Mouse (Mus musculus) left cerebral cortex, postnatal 4 days (tissue): ENCODE data around the gene Zdhhc22. TPM values are rescaled to one million over a fixed set of nuclear protein-coding genes. Genes with fewer than 3 reads are reported as not detected.

Source experiments
- DNase-seq: peaks from one replicate; pipeline ENCODE4 v3.0.0-alpha.2; 2022
- intact Hi-C: fragments of 180-260 bp; cut with DNase I; formaldehyde crosslinking; loops from one replicate; pipeline ENCODE4 v1.15.1; 2025
- total RNA-seq, 2 experiments: library from RNA; stranded (reverse); gene quantifications; 2 replicates each; pipeline ENCODE4 v1.2.3; 2021

Gene Zdhhc22
- total RNA-seq, 2 experiments from 2014 or later, result 15.8 to 19.0 TPM

DNA sequence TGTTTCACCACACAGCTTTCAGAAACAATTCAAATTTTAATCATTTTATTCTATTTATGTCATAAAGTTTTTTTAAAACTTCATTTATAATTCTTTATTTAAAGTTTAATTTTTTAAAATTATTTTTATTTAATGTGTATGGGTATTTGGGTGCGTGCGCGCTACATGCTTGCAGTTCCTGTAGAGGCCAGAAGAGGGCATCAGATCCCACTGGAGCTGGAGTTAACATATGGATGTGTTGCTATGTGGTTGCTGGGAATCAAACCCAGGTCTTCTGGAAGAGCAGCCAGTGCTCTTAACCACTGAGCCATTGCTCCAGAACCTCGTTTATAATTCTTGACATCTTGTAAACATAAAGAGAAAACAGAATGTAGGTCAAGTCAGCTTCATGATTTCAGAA is 8.5 kb upstream of the Zdhhc22 start:
- intact Hi-C loops, result no loop called here
- DNase-seq, result no peak

DNA sequence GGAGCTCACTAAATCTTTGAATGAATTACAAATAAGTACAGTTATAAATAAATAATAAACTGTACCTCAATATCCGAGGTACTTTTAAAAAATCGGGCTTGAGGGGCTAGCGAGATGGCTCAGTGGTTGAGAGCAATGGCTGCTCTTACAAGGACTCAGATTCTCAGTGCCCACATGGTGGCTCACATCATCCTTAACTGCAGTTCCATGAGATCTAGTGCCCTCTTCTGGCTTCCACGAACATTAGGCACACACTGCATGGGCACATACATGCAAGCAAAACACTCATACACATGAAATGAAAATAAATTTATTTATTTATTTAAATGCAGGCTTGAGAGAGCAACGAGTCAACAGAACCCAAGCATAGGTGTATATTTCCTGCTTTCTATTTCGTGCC is 5.7 kb upstream of the Zdhhc22 start:
- DNase-seq, result no peak
- intact Hi-C loops, result no loop called here

DNA sequence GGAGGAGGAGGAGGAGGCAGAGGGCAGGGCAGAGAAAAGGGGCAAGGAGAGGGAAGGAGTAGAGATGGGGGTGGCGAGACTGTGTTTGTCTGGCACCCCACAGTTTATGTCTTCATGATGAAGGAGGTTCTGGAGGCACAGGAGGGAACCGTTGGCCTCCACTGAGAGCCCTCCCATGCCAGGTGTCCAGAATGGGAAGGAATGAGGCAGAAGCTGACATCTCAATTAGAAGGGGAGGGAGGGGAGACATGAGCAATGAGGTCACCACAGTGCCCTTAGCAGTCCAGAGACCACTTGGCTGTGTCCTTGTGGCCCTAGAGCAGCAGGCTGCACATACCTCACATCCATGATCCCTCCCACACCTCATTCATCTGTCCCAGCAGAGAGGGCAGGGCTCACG is 4.5 kb upstream of the Zdhhc22 start:
- no peak for DNase-seq
- intact Hi-C loops, result no loop called here

DNA sequence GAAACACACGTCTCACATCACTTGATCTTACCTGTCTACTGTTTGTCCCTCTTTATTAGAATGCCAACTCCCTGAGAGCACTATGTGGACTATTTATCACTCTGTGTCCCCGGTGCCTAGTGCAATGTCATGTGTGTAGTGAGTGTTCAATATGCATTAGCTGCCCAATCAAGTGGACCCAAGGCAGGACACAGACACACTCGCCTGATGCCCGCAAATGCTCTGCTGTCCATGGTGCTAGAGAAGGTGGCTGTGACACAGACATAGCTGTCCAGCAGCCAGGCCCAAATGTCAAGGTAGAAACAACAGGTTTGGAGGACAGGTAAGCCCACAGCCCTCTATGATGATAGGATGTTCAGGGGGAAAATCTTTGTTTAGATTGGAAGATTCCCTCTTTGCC is 3.9 kb upstream of the Zdhhc22 start:
- intact Hi-C loops, result no loop called here

DNA sequence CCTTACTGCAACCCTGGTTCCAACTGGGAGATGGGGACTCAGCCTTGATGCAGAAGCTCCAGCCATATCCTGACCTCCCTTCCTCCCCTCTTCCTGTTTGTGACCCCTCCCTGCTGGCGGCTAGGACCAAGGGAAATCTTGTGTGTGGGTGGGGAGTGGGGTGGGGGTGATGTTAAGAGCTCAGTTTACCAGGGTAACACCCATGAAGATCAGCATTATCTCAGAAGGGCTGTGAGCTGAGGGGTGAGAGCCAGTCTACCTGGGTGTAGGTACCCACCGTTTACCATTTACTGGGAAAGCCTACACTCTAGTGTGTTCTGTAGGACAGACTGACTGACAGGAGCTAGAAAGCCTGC is 503 bp upstream of the Zdhhc22 start:
- intact Hi-C loops, result no loop called here
- DNase-seq, result no peak

More for the DNA sequence above, 3.9 kb upstream of the Zdhhc22 start:
- no peak for DNase-seq

DNA sequence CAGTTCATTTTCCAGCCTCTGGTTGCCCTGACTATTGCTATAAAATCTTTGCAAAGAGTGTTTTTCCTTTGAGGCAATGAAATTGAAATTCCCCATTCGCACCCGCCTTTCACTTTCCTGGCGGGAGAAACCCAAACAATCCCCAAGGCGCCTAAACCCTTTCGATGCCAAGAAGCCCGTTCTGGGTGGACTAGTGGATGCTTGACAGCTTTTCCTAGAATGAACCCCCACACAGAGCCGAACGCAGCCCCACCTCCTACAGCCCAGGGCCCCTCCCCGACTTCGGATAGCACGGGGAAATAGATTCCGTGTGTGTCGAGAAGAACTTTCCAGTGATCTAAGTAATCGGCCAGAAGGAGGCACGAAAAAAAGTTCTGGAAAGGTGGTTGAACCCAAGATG is 852 bp downstream of the Zdhhc22 start:
- DNase-seq, result no peak
- intact Hi-C loops, result no loop called here

DNA sequence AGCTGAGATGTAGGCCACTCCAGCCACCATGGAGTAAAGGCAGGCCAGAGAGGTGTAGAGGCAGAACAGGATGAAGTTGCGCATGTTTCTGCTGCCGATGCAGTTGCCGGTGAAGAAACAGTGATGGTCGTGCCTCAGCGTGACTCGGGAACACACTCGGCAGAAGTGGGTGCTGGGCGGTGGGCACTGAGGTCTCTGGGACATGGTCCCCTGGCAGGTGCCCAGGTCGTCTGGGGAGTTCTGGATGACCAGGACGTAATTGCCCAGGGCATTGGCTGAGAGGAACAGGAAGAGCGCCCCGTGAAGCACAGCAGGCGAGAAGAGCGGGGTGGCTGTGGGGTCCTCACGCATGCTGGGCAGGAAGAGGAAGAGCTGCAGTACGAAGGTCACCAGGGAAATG is 2.0 kb downstream of the Zdhhc22 start:
- DNase-seq, result no peak
- intact Hi-C loops, result no loop called here

DNA sequence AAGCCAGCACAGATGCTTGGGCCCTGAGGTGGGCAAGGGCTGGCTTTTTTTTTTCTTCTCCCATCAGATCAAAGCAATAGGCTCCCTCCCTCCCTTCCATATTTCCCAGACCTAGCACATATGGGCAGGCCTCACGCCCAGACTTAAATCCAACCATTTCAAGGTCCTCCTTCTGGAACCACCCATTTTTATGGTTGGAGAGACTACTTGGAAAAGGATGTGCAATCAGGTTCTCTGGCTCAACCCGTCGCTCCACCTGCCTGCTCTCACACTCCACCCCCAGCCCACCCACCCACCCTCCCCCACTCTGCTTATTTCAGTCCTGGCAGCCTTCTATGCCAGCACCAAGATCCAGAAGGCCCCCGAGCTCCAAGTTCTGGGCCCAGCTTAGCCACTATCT is 3.7 kb downstream of the Zdhhc22 start:
- intact Hi-C loops, result no loop called here
- no peak for DNase-seq

DNA sequence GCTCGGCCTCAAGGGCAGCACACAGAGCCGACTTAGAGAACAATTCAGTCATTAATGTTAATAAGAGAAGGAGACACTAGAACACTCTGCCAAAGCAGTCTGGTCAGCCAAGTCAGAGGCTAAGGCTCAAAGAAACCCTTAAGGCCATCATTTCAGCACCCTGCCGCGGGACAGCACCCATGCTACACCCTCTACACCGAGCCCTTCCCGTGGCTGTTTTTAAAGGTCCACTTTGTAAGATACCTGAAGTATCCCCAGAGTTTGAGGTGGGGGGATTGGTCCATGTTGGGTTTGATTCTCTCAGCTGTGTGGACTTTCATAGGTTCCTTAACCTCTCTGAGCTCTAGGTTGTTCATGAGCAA is 6.1 kb downstream of the Zdhhc22 start:
- intact Hi-C loops, result no loop called here
- no peak for DNase-seq

DNA sequence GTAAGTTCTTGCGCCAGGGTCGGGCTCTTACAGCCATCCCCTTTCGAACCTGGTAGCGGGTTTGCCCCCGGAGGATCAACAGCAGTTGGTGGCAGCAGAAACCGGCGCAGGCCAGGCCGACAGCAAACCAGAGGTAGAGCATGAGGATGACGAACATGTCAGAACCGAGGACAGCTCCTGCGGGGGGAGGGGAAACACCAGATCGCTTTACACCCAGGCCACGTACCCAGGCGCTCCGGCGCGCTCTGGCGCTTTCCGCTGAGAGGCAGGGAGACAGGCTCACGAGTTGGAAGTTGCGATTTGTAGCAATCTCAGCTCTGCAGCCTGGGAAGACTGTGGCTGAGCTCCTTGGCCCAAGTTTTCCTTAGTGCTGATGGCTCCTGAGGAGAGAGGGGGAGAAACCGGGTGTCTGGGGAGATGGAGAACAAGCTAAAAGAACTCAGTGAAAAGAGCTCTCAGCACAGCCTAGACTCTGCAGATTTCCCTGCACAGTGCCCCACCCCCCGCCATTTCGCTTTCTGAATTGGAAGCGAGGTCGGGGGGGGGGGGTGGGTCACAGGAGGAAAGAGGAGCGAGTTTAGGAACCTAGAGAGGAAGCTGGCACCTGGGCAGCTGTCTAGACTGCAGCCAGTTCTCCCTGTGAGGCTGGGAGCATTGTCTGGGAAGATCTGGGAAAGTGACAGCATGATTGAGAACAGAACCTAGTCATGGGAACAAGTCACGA is 6.6 kb downstream of the Zdhhc22 start:
- peak; percentile 59 for DNase-seq
- intact Hi-C loops, result no loop called here

DNA sequence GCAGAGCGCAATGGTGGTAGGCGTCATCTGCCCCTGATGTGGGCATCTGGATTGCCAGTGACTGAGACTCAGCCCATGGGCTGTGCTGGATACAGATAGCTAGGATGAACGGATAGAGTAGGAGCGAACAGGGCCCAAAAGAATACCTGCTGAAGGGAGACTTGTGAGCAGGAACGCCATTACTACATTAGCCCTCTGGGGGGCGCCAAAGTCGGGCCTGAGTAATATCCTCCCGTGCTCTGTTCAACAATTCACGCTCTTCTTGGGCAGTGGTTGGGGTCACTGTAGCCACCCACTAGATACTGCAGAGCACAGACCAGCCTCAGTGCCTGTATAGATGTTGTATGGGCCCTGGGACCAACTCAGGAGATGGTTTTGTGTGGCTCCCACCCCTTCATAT is 9.1 kb downstream of the Zdhhc22 start:
- peak; percentile 45 for DNase-seq
- intact Hi-C loops, result no loop called here

DNA sequence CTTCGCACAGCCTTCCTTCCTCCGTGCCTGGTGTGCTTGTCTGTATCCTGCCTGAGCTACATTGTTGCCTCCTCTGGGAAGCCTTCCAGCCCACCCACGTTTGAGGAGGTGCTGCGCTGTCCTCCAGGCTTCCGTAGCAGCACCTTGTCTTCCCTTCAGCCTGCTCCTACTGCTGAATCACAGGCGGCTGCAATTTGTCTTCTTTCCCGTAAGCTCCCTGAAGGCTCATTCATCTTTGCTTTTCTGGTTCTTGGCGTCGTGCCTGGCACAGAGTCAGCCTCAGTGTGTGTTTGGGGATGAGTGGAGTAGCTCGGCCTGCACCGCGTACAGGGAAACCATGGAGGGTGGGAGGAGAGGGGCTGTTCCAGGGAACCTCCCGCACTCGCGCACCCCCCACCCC is 12.4 kb downstream of the Zdhhc22 start:
- no peak for DNase-seq
- intact Hi-C loops, result no loop called here

DNA sequence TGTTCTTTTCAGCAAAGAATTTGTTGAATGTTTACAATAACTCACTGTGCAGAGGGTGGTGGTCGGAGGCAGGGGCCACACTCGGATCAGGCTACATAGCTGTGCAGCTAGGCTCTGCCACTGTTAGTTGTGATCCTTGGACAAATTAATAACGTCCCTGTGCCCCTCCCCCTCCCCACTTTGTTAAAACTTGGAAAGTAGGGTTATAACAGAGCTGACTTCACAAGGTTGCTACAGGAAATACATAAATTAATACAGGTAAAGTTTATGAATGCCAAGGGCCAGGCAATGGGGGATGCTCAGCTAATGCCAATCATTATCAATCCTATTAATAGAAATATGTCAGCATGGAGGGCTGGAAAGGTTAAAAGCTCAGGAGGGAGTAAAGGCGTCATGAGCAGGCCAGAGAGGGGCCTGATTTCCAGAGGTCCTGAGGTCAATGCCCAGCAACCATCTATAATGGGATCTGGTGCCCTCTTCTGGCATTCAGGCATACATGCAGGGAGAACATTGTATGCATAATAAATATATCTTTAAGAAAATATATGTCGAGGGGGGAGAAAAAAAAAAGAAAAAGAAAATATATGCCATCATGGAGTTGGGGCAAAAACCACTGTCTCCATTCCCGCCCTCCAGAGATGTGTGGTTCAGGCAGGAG is 13.6 kb downstream of the Zdhhc22 start:
- intact Hi-C loops, result no loop called here
- DNase-seq, result no peak

DNA sequence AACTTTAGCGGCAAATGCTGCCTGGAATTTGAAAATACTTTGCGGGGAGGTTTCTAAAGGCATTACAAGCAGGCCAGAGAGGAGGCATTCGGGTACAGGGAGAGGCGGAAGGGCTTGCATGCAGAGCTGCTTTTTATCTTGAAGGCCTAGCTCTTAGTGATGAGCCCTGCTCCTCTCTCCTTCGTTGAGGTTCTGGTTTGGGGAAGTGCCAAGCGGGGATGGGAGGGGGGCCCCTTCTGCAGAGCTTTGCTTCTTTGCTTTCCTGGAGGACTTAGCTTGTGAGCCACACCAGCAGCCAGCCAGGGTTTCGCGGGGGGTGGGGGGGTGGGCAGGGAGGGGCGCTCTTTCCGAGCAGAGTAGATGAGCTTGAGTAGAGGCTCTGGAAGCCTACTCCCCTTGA is 14.5 kb downstream of the Zdhhc22 start:
- no peak for DNase-seq
- intact Hi-C loops, result no loop called here

DNA sequence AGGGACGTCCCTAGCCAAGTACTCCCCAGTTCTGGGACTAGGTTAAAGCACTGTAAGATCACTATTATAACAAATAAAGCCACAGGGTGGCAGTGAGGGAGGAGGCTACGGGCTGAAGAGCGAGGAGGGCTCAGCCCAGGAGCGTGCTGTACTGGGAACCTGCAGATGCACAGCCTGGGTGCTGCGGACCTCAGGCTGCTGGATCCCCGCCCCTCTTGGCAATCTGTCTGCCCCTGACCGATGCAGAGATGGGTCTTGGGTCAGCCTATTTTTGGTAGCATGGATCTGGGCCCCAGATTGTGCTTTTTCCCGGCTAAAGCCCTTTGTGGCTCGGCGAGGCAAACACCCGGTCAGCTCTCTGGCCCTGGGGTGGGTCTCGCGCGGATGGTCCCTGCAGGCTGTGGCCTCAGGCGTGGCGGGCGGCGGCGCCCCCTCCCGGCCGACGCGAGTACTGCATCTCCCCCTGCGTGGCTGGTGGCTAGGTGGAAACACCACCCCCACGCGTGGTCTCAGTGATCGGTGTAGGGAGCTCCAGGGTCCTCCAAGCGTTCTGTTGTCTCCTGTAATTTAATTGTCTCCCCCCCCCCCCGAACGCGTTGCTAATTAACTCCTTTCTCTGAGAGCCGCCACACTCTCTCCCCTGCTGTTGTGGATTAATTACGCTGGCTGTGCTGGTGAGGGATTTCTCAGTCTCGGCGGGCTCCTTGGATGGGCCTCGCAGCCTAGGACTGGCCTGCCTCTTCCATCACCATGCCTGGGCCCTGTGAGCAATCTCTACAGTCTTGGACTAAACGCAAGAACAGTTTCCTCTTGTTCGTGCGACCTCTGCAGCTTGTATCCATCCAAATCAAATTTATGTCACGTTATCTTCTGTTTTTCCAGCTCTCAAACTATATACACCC is 15.6 kb downstream of the Zdhhc22 start:
- DNase-seq, result peak; percentile 79

DNA sequence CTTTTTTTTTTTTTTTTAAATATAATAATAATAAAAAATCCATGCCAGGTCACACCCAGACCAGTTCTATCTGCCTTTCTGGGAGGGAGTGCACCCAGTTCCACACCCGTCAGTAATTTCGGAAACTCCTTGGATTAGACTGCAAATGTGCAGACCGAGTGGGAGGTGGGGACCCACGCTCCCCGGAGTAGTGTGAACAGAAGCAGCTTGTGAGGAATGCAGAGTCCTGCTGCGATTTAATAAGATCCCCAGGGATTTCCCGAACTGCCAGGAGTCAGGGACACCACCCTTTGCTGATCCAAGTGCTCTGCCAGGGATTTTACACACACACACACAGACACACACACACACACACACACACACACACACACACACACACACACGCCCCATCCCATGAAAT is 16.5 kb downstream of the Zdhhc22 start:
- intact Hi-C loops, result no loop called here
- DNase-seq, result no peak

More for the DNA sequence above, 15.6 kb downstream of the Zdhhc22 start:
- intact Hi-C loops, result no loop called here

DNA sequence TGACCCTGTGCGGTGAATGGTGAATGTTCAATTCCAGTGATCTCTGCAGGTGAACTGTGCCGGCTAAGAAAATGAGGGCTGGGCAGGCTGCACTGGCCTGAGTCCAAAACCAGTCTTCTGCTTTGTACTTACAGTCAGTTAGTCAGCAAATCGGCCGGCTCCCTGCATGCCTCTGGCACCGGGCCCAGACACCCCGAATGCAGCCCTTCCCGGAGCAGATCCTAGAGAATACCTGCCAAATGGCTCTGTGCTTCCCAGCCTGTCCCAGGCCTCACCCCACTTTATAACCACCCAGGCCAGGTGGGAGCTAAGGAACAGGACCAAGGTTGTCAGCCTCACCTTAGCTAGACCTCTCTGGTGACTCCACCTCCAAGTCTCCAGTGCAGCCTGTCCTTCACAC is 17.0 kb downstream of the Zdhhc22 start:
- intact Hi-C loops, result no loop called here
- peak; percentile 95 for DNase-seq

DNA sequence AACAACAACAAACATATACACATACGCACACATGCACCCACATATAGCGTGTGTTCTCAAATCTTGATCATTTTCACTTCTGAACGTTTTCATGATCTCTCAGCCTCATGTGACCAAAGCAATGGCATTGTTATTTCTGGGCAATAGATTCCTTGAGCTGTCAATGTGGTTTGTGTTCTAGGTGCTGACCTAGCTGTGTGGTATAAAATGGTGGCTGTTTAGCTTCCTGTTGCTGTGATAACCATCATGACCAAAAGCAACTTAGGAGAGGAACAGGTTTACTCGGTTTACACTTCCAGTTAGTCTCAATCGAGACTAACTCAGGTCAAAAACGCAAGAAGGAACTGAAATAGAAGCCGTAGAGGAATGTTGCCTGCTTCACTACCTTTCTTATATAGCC is 19.1 kb downstream of the Zdhhc22 start:
- DNase-seq, result no peak
- intact Hi-C loops, result no loop called here

DNA sequence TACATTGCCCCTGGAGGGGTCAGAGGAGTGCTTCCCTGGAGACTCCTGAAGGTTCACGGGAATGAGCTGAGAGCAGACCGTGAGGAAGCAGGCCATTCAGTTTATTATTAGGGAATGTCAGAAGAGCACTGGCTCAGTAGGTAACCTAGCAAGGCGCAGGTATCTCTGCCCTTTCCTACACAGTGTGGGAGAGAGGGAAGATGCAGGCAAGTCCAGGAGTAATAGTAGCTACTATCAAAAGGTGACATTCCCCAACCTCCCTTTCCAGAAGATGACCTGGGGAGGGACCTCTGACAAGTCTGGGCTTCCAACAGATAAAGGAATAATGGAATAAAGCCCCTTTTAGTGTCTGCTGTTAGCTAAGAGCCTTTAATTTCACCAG is 21.0 kb downstream of the Zdhhc22 start:
- intact Hi-C loops, result no loop called here
- no peak for DNase-seq

DNA sequence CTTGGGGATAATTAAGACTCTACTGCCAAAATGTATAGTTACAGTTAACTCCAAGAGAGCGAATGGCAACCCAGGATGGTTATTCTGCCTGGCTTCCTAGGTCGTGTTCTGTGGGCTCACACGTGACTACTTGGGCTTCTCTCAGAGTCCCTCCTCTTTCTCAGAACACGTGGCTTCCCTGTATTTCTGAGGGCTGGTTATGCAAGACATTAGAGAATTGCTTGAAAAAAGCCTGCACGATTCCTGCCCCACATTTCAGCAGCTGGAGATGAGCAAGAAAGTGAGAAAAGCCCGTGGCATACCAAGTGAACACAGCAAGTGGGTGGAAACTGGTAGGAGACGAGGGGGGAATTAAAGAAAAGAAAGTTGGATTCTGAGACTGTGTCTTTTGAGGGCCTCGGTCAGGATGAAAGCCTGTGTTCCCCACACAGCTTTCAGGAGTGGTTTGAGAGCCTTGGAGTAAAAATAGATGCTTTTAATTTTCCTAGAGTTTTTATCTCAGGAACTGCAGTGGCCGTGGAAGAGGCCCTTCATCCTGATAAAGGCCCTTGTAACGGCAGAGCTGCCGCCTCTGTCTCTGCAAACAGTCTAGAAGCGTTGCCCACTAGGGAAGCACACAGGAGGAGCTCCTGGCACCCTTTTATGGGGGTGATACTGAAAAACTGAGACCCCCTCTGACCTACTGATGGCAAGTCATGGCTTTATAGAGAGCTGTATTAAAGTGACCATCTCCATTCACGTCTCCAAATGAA is 21.6 kb downstream of the Zdhhc22 start:
- DNase-seq, result no peak
- intact Hi-C loops, result no loop called here

DNA sequence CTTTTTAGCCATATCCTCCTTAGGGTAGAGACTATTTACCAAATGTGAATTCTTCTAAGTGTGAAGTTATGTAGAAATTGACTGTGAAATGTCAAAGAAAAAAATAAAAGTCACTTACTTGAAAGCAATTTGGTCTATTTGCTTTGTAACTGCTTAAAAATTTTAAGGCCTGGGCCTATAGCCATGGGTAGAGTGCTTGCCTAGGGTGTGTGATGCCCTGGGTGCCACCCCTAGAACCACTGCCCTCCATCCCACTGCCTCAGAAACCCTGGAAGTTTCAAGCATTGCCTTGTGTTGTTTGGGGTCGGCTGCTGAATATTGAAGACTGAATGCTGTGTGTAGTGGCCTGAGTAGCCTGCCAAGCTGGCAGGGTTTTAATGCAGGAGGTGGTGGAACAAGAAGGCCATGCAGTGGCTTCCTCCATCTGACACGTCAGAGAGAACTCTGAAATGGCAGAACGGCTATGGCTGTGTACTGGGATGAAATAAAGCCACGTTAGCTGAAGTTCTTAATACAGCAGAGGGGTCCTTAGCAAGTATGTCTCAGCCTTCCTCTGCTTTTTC is 24.9 kb downstream of the Zdhhc22 start:
- no peak for DNase-seq

More for the DNA sequence above, 24.9 kb downstream of the Zdhhc22 start:
- intact Hi-C loops, result no loop called here
